Mouse (Mus musculus): ENCODE measurements around the gene Slu7. TPM values are rescaled to one million over a fixed set of nuclear protein-coding genes. Genes with fewer than 3 reads are reported as not detected.

The Slu7 gene
- total RNA-seq, 1 experiment from 2014 or later: 39.9 TPM

GRCm38 (mm10) chr11:43484652-43485051 lies 51.1 kb downstream of the Slu7 start:
- no peak for DNase-seq

- DNase-seq: no peak
These were observed 52.3 kb downstream of the Slu7 start for GRCm38 (mm10) chr11:43485855-43486254.

GRCm38 (mm10) chr11:43492663-43493062 lies 59.1 kb downstream of the Slu7 start:
- peak; percentile 87 for DNase-seq

GRCm38 (mm10) chr11:43493815-43494409 lies 60.4 kb downstream of the Slu7 start:
- DNase-seq: peak; percentile 73

GRCm38 (mm10) chr11:43495037-43495436 lies 61.5 kb downstream of the Slu7 start:
- no peak for DNase-seq

- DNase-seq: peak; percentile 92
These were observed 62.0 kb downstream of the Slu7 start for GRCm38 (mm10) chr11:43495532-43495931.

Other genes with a start within 250 kb of the Slu7 start
- 48.0 and 48.2 TPM in 2 replicates for gene Pttg1, start 7.5 kb upstream of the Slu7 start, total RNA-seq (2021)
- gene C1qtnf2, start 40.5 kb downstream of the Slu7 start, total RNA-seq (2021): 7.8 and 9.3 TPM in 2 replicates
- 5.0 and 7.7 TPM in 2 replicates for gene Ccnjl, start 95.0 kb downstream of the Slu7 start, total RNA-seq (2021)
- 1.6 and 1.7 TPM in 2 replicates for gene 4933415A04Rik, start 153.3 kb downstream of the Slu7 start, total RNA-seq (2021)
- not detected in 2 replicates for gene Fabp6, start 167.8 kb downstream of the Slu7 start, total RNA-seq (2021)
- 33.0 and 37.4 TPM in 2 replicates for gene Pwwp2a, start 248.3 kb downstream of the Slu7 start, total RNA-seq (2021)

All from adrenal gland, postnatal 14 days (tissue).